Mouse (Mus musculus) lung, adult 2 months (tissue): ENCODE results near the gene Zfp346. TPM values are rescaled to one million over a fixed set of nuclear protein-coding genes. Genes with fewer than 3 reads are reported as not detected.

ENCODE experiments used
- DNase-seq: peaks from one replicate; pipeline ENCODE4 v3.0.0; 2022
- H3K4me1 ChIP-seq: fragments of 200-500 bp; 2 replicates; pipeline ENCODE4 v1.6.1; 2011; ENCODE audit warnings: low read length; ENCODE audit not compliant: control insufficient read depth, insufficient read depth
- H3K4me3 ChIP-seq: fragments of 200-500 bp; replicated peaks from 2 replicates; pipeline ENCODE3; 2011; ENCODE audit warnings: low read depth, mild to moderate bottlenecking, control low read depth, low read length; ENCODE audit errors: extremely low read depth
- CTCF ChIP-seq: fragments of 200-500 bp; IDR thresholded peaks from 2 replicates; pipeline ENCODE4 v1.5.1; 2011; ENCODE audit warnings: mild to moderate bottlenecking, low read length, control low read depth; ENCODE audit not compliant: insufficient read depth
- POLR2A ChIP-seq: fragments of 200-500 bp; IDR thresholded peaks from 2 replicates; pipeline ENCODE4 v1.6.1; 2011; ENCODE audit warnings: low read depth, mild to moderate bottlenecking, control low read depth, low read length, borderline replicate concordance; ENCODE audit errors: extremely low read depth
- WGBS: fragments of 180-500 bp; shearing (Covaris S2); methylation state at CpG from one replicate; pipeline ENCODE4 v1.1.7; 2018; 5-methylcytosine and 5-hydroxymethylcytosine counted together
- polyA plus RNA-seq: library from polyadenylated mRNA; depleted of rRNA; stranded (reverse); fragments of >200 nt; gene quantifications from 2 replicates; pipeline ENCODE4 v1.2.3, GENCODE M21; 2012

The Zfp346 gene
- polyA plus RNA-seq, 1 experiment: 20.9 TPM

GRCm38 (mm10) chr13:55099726-55100478 lies 5.2 kb upstream of the Zfp346 start, which contains the start of gene Uimc1:
Gene Uimc1 (minus strand): TSS chr13:55100300.
- TF ChIP-seq CTCF (no peak), POLR2A (peak; percentile 53; the same call in 1 of the 2 replicates)
- Histone ChIP-seq H3K4me1 (peaks cover 6% of the 10 kb centered on the region), H3K4me3 (peak within 1 kb of the TSS; percentile 79)
- under 1% methylated on average over 79 of the region's 81 CpGs for WGBS
- peak; percentile 65 for DNase-seq

- peaks cover 13% of the 10 kb centered on the region for H3K4me1 ChIP-seq
- TF ChIP-seq POLR2A: no peak
- TF ChIP-seq CTCF: no peak
- WGBS: 88% methylated on average over 11 of the region's 11 CpGs
- DNase-seq: no peak
- no peak overlapping the region for H3K4me3 ChIP-seq
These were observed 3.5 kb upstream of the Zfp346 start for GRCm38 (mm10) chr13:55101627-55102026.

GRCm38 (mm10) chr13:55102366-55102765 lies 2.7 kb upstream of the Zfp346 start:
- H3K4me1 ChIP-seq: peaks cover 13% of the 10 kb centered on the region
- TF ChIP-seq CTCF (no peak), POLR2A (no peak)
- DNase-seq: no peak
- WGBS: 92% methylated on average over 3 of the region's 3 CpGs
- no peak overlapping the region for H3K4me3 ChIP-seq

- WGBS: 47% methylated on average over 2 of the region's 2 CpGs
- peaks cover 13% of the 10 kb centered on the region for H3K4me1 ChIP-seq
- no peak for DNase-seq
- TF ChIP-seq CTCF (no peak), POLR2A (no peak)
- no peak overlapping the region for H3K4me3 ChIP-seq
These were observed 1.8 kb upstream of the Zfp346 start for GRCm38 (mm10) chr13:55103351-55103750.

- no peak for TF ChIP-seq CTCF
- TF ChIP-seq POLR2A: no peak
- Histone ChIP-seq H3K4me3 (peak overlapping the region; percentile 96), H3K4me1 (peaks cover 7% of the 10 kb centered on the region)
- DNase-seq: no peak
- WGBS: 18% methylated on average over 8 of the region's 8 CpGs
These were observed 1.0 kb downstream of the Zfp346 start for GRCm38 (mm10) chr13:55105953-55106691.

- DNase-seq: no peak
- TF ChIP-seq CTCF (no peak), POLR2A (no peak)
- Histone ChIP-seq H3K4me1 (peaks cover 7% of the 10 kb centered on the region), H3K4me3 (no peak overlapping the region)
- 77% methylated on average over 4 of the region's 4 CpGs for WGBS
These were observed 2.0 kb downstream of the Zfp346 start for GRCm38 (mm10) chr13:55107116-55107515.

- WGBS: 64% methylated on average over 8 of the region's 8 CpGs
- TF ChIP-seq POLR2A (no peak), CTCF (no peak)
- H3K4me3 ChIP-seq: no peak overlapping the region
- H3K4me1 ChIP-seq: peaks cover 7% of the 10 kb centered on the region
- no peak for DNase-seq
These were observed 2.6 kb downstream of the Zfp346 start for GRCm38 (mm10) chr13:55107694-55108093.

- no peak for TF ChIP-seq CTCF
- TF ChIP-seq POLR2A: no peak
- DNase-seq: no peak
These were observed 9.3 kb downstream of the Zfp346 start for GRCm38 (mm10) chr13:55114375-55114774.

GRCm38 (mm10) chr13:55124903-55125302 lies 19.8 kb downstream of the Zfp346 start:
- 77% methylated on average over 6 of the region's 6 CpGs for WGBS
- no peak for DNase-seq
- TF ChIP-seq POLR2A (no peak), CTCF (no peak)
- Histone ChIP-seq H3K4me3 (no peak overlapping the region), H3K4me1 (no peaks in the 10 kb centered on the region)

More at GRCm38 (mm10) chr13:55114375-55114774, 9.3 kb downstream of the Zfp346 start:
- 79% methylated on average over 6 of the region's 6 CpGs for WGBS
- no peak overlapping the region for H3K4me3 ChIP-seq
- H3K4me1 ChIP-seq: no peaks in the 10 kb centered on the region

- H3K4me3 ChIP-seq: no peak within 1 kb of the TSS
- no peak for DNase-seq
- no peak for TF ChIP-seq CTCF
- no peak for TF ChIP-seq POLR2A
- no peaks in the 10 kb centered on the region for H3K4me1 ChIP-seq
- 97% methylated on average over 2 of the region's 2 CpGs for WGBS
These were observed 28.3 kb downstream of the Zfp346 start, which contains the start of gene Gm17617 for GRCm38 (mm10) chr13:55133448-55133847. Gene Gm17617 (minus strand): TSS chr13:55133548.
